Comparison of ENCODE assay signal across 8 mouse cellular contexts in genomic region chr12:36380806-36381205, GRCm38 (mm10). TPM values are rescaled to one million over a fixed set of nuclear protein-coding genes. Genes with fewer than 3 reads are reported as not detected.
DNase-seq lines count a peak whose midpoint lies in the region; ATAC-seq lines count a peak whose summit lies in the region.

No protein-coding gene starts in this region.

- no peaks in the 10 kb centered on the region for H3K9me3 ChIP-seq in lung, embryonic 15.5 days
- no peaks in the 10 kb centered on the region for H3K9me3 ChIP-seq in embryonic facial prominence, embryonic 13.5 days
- H3K9me3 ChIP-seq in kidney, embryonic 16.5 days (ENCODE audit: low read length): no peaks in the 10 kb centered on the region
- no peaks in the 10 kb centered on the region for H3K9me3 ChIP-seq in neural tube, embryonic 12.5 days

- no peak overlapping the region for H3K4me3 ChIP-seq in lung, embryonic 15.5 days
- no peak overlapping the region for H3K4me3 ChIP-seq in embryonic facial prominence, embryonic 13.5 days
- H3K4me3 ChIP-seq in kidney, embryonic 16.5 days (ENCODE audit: low read length): no peak overlapping the region; the same call in 1 of the 2 replicates
- no peak overlapping the region for H3K4me3 ChIP-seq in neural tube, embryonic 12.5 days

- 56% methylated on average over 5 of the region's 5 CpGs for WGBS in lung, embryonic 15.5 days
- 74% methylated on average over 5 of the region's 5 CpGs for WGBS in embryonic facial prominence, embryonic 13.5 days
- 33% methylated on average over 5 of the region's 5 CpGs for WGBS in kidney, embryonic 16.5 days
- WGBS in neural tube, embryonic 12.5 days: 28% methylated on average over 5 of the region's 5 CpGs

- H3K36me3 ChIP-seq in lung, embryonic 15.5 days: no peaks in the 10 kb centered on the region
- H3K36me3 ChIP-seq in embryonic facial prominence, embryonic 13.5 days: no peaks in the 10 kb centered on the region
- H3K36me3 ChIP-seq in kidney, embryonic 16.5 days (ENCODE audit: insufficient read depth, low read length): no peaks in the 10 kb centered on the region
- no peaks in the 10 kb centered on the region for H3K36me3 ChIP-seq in neural tube, embryonic 12.5 days

- no peaks in the 10 kb centered on the region for H3K27me3 ChIP-seq in lung, embryonic 15.5 days
- no peaks in the 10 kb centered on the region for H3K27me3 ChIP-seq in embryonic facial prominence, embryonic 13.5 days
- no peaks in the 10 kb centered on the region for H3K27me3 ChIP-seq in kidney, embryonic 16.5 days (ENCODE audit: insufficient read depth, low read length)
- no peaks in the 10 kb centered on the region for H3K27me3 ChIP-seq in neural tube, embryonic 12.5 days (replicated peaks)

- ATAC-seq in lung, embryonic 15.5 days (ENCODE audit: borderline replicate concordance, extremely low read depth, low FRiP score, low TSS enrichment): no peak
- no peak for ATAC-seq in embryonic facial prominence, embryonic 13.5 days (ENCODE audit: insufficient number of reproducible peaks, insufficient read depth, low FRiP score, low TSS enrichment, low read depth)
- no peak for ATAC-seq in kidney, embryonic 16.5 days (ENCODE audit: low FRiP score, low TSS enrichment)
- no peak for ATAC-seq in neural tube, embryonic 12.5 days (ENCODE audit: low FRiP score, low read depth)

- H3K4me2 ChIP-seq in lung, embryonic 15.5 days: peak overlapping the region; percentile 75
- H3K4me2 ChIP-seq in embryonic facial prominence, embryonic 13.5 days: peak overlapping the region; percentile 77
- peak overlapping the region; percentile 72 for H3K4me2 ChIP-seq in kidney, embryonic 16.5 days (replicated peaks; ENCODE audit: low read depth, low read length)
- H3K4me2 ChIP-seq in neural tube, embryonic 12.5 days (replicated peaks): peak overlapping the region; percentile 82

- no peak overlapping the region for H3K9ac ChIP-seq in lung, embryonic 15.5 days
- H3K9ac ChIP-seq in embryonic facial prominence, embryonic 13.5 days: no peak overlapping the region
- no peak overlapping the region for H3K9ac ChIP-seq in kidney, embryonic 16.5 days (replicated peaks; ENCODE audit: low read length)
- no peak overlapping the region for H3K9ac ChIP-seq in neural tube, embryonic 12.5 days

- DNase-seq in lung, postnatal 25 days (ENCODE audit: low spot score): no peak
- no peak for DNase-seq in adrenal gland, adult 2 months
- DNase-seq in adrenal gland, postnatal 14 days: no peak
- no peak for DNase-seq in adrenal gland, adult 8-10 months

- peaks cover 14% of the 10 kb centered on the region for H3K4me1 ChIP-seq in lung, embryonic 15.5 days
- H3K4me1 ChIP-seq in embryonic facial prominence, embryonic 13.5 days: peaks cover 28% of the 10 kb centered on the region
- peaks cover 19% of the 10 kb centered on the region for H3K4me1 ChIP-seq in kidney, embryonic 16.5 days (ENCODE audit: insufficient read depth, low read length)
- H3K4me1 ChIP-seq in neural tube, embryonic 12.5 days: no peaks in the 10 kb centered on the region

- peak overlapping the region; percentile 93; the same call in 1 of the 2 replicates for H3K27ac ChIP-seq in lung, embryonic 15.5 days
- H3K27ac ChIP-seq in embryonic facial prominence, embryonic 13.5 days: no peak overlapping the region
- H3K27ac ChIP-seq in kidney, embryonic 16.5 days (ENCODE audit: low read length): peak overlapping the region; percentile 96
- no peak overlapping the region for H3K27ac ChIP-seq in neural tube, embryonic 12.5 days

RNA-seq across cellular contexts. Expression of gene Ispd, which starts 0.4 kb away (rescaled TPM):
- polyA plus RNA-seq in lung, embryonic 15.5 days (2015; fragmentation: Nextera tagmentation; extraction: Ambion mirVana): 14.8 and 16.4 TPM in 2 replicates
- polyA plus RNA-seq in embryonic facial prominence, embryonic 13.5 days (2015; fragmentation: Nextera tagmentation; extraction: Ambion mirVana): 12.6 and 12.7 TPM in 2 replicates
- 17.2 and 17.4 TPM in 2 replicates for polyA plus RNA-seq in kidney, embryonic 16.5 days (2015; fragmentation: Nextera tagmentation; extraction: Ambion mirVana)
- 13.1 and 14.2 TPM in 2 replicates for polyA plus RNA-seq in neural tube, embryonic 12.5 days (2016; fragmentation: Nextera tagmentation; extraction: Ambion mirVana)
- 1 to 10 TPM; 5.5 to 8.7 TPM for total RNA-seq in adrenal gland, adult 2 months (2021)
- polyA plus RNA-seq in adrenal gland, adult 2 months (2012; rRNA removed): 1.4 and 1.7 TPM in 2 replicates
- 6.2 and 7.4 TPM in 2 replicates for total RNA-seq in adrenal gland, postnatal 14 days (2021)
- total RNA-seq in adrenal gland, adult 8-10 months (2022): 10 to 100 TPM in 1 of 4 experiments, 1 to 10 TPM in 3; 6.4 to 11.1 (median 8.8) TPM

RNA-seq across cellular contexts. Expression of gene D630036H23Rik, which starts 1.2 kb away (rescaled TPM):
- 1.5 and 2.3 TPM in 2 replicates for polyA plus RNA-seq in lung, embryonic 15.5 days (2015; fragmentation: Nextera tagmentation; extraction: Ambion mirVana)
- polyA plus RNA-seq in embryonic facial prominence, embryonic 13.5 days (2015; fragmentation: Nextera tagmentation; extraction: Ambion mirVana): 1.8 and 2.6 TPM in 2 replicates
- 2.1 and 2.2 TPM in 2 replicates for polyA plus RNA-seq in kidney, embryonic 16.5 days (2015; fragmentation: Nextera tagmentation; extraction: Ambion mirVana)
- polyA plus RNA-seq in neural tube, embryonic 12.5 days (2016; fragmentation: Nextera tagmentation; extraction: Ambion mirVana): 1.3 and 1.4 TPM in 2 replicates
- total RNA-seq in adrenal gland, adult 2 months (2021): 1 to 10 TPM; 1.2 to 1.5 TPM
- 1.8 and 2.2 TPM in 2 replicates for polyA plus RNA-seq in adrenal gland, adult 2 months (2012; rRNA removed)
- 1.1 and 2.3 TPM in 2 replicates for total RNA-seq in adrenal gland, postnatal 14 days (2021)
- 1 to 10 TPM; 1.2 to 2.7 (median 2.0) TPM for total RNA-seq in adrenal gland, adult 8-10 months (2022)

Comparison
In these comparisons a context has a peak if more than half of its experiments do, and no peak if none do; other contexts are left out.
1. H3K27ac ChIP-seq: peak in lung, embryonic 15.5 days (single experiment) and kidney, embryonic 16.5 days (single experiment); none in embryonic facial prominence, embryonic 13.5 days (single experiment) and neural tube, embryonic 12.5 days (single experiment).
2. Peak in every context shown above with its lines, with median percentiles within 50 percentile points of each other: H3K4me2 ChIP-seq.